Mouse (Mus musculus) embryonic facial prominence, embryonic 12.5 days (tissue): ENCODE data around the gene Gm867. TPM values are rescaled to one million over a fixed set of nuclear protein-coding genes. Genes with fewer than 3 reads are reported as not detected.

Source experiments
- ATAC-seq: fragments of 200-750 bp; cut with Nextera tagmentation; 2 replicates; pipeline ENCODE4 v1.8.0; 2017; ENCODE audit not compliant: insufficient number of reproducible peaks, insufficient read depth, low FRiP score, low TSS enrichment
- H3K27ac ChIP-seq: fragments of 300-500 bp; sonication (generic); 2 replicates; pipeline ENCODE4 v1.5.1; 2016; ENCODE audit warnings: mild to moderate bottlenecking
- H3K27me3 ChIP-seq: fragments of 300-500 bp; sonication (generic); 2 replicates; pipeline ENCODE4 v1.6.1; 2016; ENCODE audit warnings: mild to moderate bottlenecking, moderate library complexity
- H3K36me3 ChIP-seq: fragments of 300-500 bp; sonication (generic); 2 replicates; pipeline ENCODE4 v1.6.1; 2016; ENCODE audit warnings: mild to moderate bottlenecking
- H3K4me1 ChIP-seq: fragments of 300-500 bp; sonication (generic); 2 replicates; pipeline ENCODE4 v1.6.1; 2016
- H3K4me2 ChIP-seq: fragments of 300-500 bp; sonication (generic); replicated peaks from 2 replicates; pipeline ENCODE4 v1.6.1; 2016; ENCODE audit warnings: mild to moderate bottlenecking, moderate library complexity
- H3K4me3 ChIP-seq: fragments of 300-500 bp; sonication (generic); 2 replicates; pipeline ENCODE4 v1.5.1; 2016; ENCODE audit warnings: mild to moderate bottlenecking
- H3K9ac ChIP-seq: fragments of 300-500 bp; sonication (generic); 2 replicates; pipeline ENCODE4 v1.6.1; 2016; ENCODE audit warnings: mild to moderate bottlenecking, moderate library complexity
- H3K9me3 ChIP-seq: fragments of 300-500 bp; sonication (generic); 2 replicates; pipeline ENCODE4 v1.6.1; 2016; ENCODE audit warnings: mild to moderate bottlenecking, moderate library complexity
- WGBS: fragments of 180-500 bp; shearing (Covaris S2); methylation state at CpG from one replicate; pipeline ENCODE4 v1.1.7; 2016; 5-methylcytosine and 5-hydroxymethylcytosine counted together
- polyA plus RNA-seq: library from polyadenylated mRNA; unstranded; fragments of >200 nt; fragmentation: Nextera tagmentation; extraction: Ambion mirVana; gene quantifications from 2 replicates; pipeline ENCODE4 v1.2.1, GENCODE M21; 2016

Gene Gm867
- polyA plus RNA-seq, 1 experiment from 2014 or later, result 0.37 TPM

DNA sequence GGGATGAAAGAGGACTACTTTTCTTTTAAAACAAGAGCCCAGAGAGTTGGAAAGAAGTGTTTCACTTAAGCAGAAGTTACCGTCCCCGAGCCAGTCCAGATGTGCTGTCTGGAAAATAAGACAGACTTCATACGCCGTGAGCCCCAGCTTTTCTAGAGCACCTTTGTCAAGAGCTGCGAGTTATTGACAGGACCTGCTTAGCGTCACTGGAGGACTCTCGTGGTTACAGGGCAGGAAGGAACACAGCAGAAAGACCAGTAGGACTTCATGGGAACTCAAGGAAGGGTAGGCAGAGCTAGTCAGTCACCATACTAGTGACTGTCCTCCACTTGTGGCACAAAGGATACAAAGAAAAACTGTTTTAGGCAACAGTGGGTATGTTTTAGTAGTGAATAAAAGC is 24.9 kb downstream of the Gm867 start:
- Histone ChIP-seq H3K4me2 (no peak overlapping the region), H3K4me3 (no peak overlapping the region), H3K4me1 (peaks cover 43% of the 10 kb centered on the region), H3K27ac (no peak overlapping the region), H3K27me3 (no peaks in the 10 kb centered on the region), H3K36me3 (peaks cover 63% of the 10 kb centered on the region), H3K9ac (no peak overlapping the region), H3K9me3 (no peaks in the 10 kb centered on the region)
- WGBS, result 77% methylated on average over 7 of the region's 7 CpGs
- ATAC-seq, result no peak

DNA sequence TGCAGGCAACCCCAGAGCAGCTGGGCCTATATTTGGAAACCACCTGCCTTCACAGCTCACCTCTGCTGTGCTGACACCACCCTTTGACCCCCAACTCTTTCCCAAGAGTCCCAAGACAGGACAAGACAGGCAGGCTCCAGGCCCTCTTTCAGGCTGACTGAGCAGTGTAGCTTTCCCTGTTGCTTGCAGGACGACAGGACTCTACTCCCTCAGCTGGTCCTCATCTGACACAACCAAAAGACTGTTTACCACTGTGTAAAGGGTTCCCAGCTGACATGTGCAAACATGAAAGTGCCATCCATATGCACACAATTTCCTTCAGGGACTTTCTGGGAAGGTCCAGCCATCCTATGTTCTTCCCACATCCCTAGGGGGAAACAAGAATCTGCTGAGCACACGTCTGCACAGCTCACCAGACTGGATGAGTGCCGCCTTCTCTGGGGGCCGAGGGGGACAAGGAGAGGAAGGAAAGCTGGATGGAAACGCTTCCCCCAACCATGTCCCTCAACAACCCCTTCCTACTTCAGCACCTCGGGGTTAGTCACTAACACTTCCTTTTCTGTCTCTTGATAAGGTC is 27.4 kb downstream of the Gm867 start:
- H3K4me1 ChIP-seq, result peaks cover 20% of the 10 kb centered on the region
- H3K9me3 ChIP-seq, result no peaks in the 10 kb centered on the region
- H3K4me3 ChIP-seq, result no peak overlapping the region
- no peak for ATAC-seq
- no peak overlapping the region for H3K4me2 ChIP-seq
- peaks cover 69% of the 10 kb centered on the region for H3K36me3 ChIP-seq
- no peak overlapping the region for H3K9ac ChIP-seq
- no peaks in the 10 kb centered on the region for H3K27me3 ChIP-seq
- WGBS, result 58% methylated on average over 6 of the region's 6 CpGs
- H3K27ac ChIP-seq, result peak overlapping the region; percentile 46; the same call in 1 of the 2 replicates

GRCm38 (mm10) chr10:75910698-75911097 is 29.8 kb downstream of the Gm867 start:
- no peak overlapping the region for H3K4me3 ChIP-seq
- WGBS, result 79% methylated on average over 2 of the region's 2 CpGs
- no peaks in the 10 kb centered on the region for H3K27me3 ChIP-seq
- ATAC-seq, result no peak
- H3K9me3 ChIP-seq, result no peaks in the 10 kb centered on the region
- H3K9ac ChIP-seq, result no peak overlapping the region
- no peak overlapping the region for H3K4me2 ChIP-seq
- H3K4me1 ChIP-seq, result no peaks in the 10 kb centered on the region
- H3K27ac ChIP-seq, result no peak overlapping the region
- peaks cover 78% of the 10 kb centered on the region for H3K36me3 ChIP-seq

- H3K36me3 ChIP-seq, result peaks cover 91% of the 10 kb centered on the region
- no peak for ATAC-seq
- H3K27ac ChIP-seq, result no peak overlapping the region
- WGBS, result 88% methylated on average over 4 of the region's 4 CpGs
- H3K9me3 ChIP-seq, result no peaks in the 10 kb centered on the region
- H3K9ac ChIP-seq, result no peak overlapping the region
- H3K4me1 ChIP-seq, result no peaks in the 10 kb centered on the region
- no peak overlapping the region for H3K4me3 ChIP-seq
- H3K27me3 ChIP-seq, result no peaks in the 10 kb centered on the region
- no peak overlapping the region for H3K4me2 ChIP-seq
These were observed 33.6 kb downstream of the Gm867 start for GRCm38 (mm10) chr10:75906882-75907281.

GRCm38 (mm10) chr10:75904391-75904790 is 36.1 kb downstream of the Gm867 start:
- Histone ChIP-seq H3K4me3 (no peak overlapping the region), H3K27ac (no peak overlapping the region), H3K27me3 (no peaks in the 10 kb centered on the region), H3K4me1 (no peaks in the 10 kb centered on the region), H3K4me2 (no peak overlapping the region), H3K36me3 (peaks cover 90% of the 10 kb centered on the region), H3K9me3 (no peaks in the 10 kb centered on the region), H3K9ac (no peak overlapping the region)
- no peak for ATAC-seq
- 88% methylated on average over 5 of the region's 5 CpGs for WGBS

- WGBS, result 74% methylated on average over 3 of the region's 3 CpGs
These were observed 41.6 kb downstream of the Gm867 start for GRCm38 (mm10) chr10:75898846-75899245.

GRCm38 (mm10) chr10:75898039-75898564 is 42.4 kb downstream of the Gm867 start:
- peaks cover 7% of the 10 kb centered on the region; the same call in 1 of the 2 replicates for H3K4me1 ChIP-seq
- no peaks in the 10 kb centered on the region for H3K9me3 ChIP-seq
- no peak for ATAC-seq
- H3K27ac ChIP-seq, result no peak overlapping the region
- H3K9ac ChIP-seq, result no peak overlapping the region
- H3K4me2 ChIP-seq, result no peak overlapping the region
- no peaks in the 10 kb centered on the region for H3K27me3 ChIP-seq
- no peak overlapping the region for H3K4me3 ChIP-seq
- WGBS, result 72% methylated on average over 6 of the region's 6 CpGs
- H3K36me3 ChIP-seq, result peaks cover 85% of the 10 kb centered on the region

More at GRCm38 (mm10) chr10:75898846-75899245, 41.6 kb downstream of the Gm867 start:
- H3K4me2 ChIP-seq, result no peak overlapping the region
- no peak for ATAC-seq
- peaks cover under 1% of the 10 kb centered on the region; the same call in 1 of the 2 replicates for H3K4me1 ChIP-seq
- H3K9me3 ChIP-seq, result no peaks in the 10 kb centered on the region
- no peak overlapping the region for H3K9ac ChIP-seq
- H3K36me3 ChIP-seq, result peaks cover 92% of the 10 kb centered on the region
- no peaks in the 10 kb centered on the region for H3K27me3 ChIP-seq
- no peak overlapping the region for H3K27ac ChIP-seq
- no peak overlapping the region for H3K4me3 ChIP-seq

DNA sequence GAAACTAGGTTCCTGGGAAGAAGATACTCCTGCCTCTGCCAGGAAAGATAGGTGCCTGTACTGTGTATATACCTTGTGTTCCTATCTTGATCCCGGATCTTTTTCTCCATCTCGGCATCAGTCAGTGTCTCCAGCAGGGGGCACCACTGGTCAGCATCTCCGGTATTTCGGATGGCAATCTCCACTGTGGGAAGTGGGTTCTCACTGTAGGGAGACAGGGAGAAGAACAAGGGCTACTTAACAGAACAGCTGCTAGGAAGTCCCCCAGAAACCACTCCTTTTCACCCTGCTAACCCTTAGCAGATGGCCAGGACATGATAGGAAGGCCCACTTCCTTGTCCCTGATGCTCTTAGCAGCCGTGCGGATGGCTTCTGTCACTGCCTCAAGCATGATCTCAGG is 43.1 kb downstream of the Gm867 start:
- no peak overlapping the region for H3K4me2 ChIP-seq
- ATAC-seq, result no peak
- WGBS, result 43% methylated on average over 6 of the region's 6 CpGs
- no peaks in the 10 kb centered on the region for H3K9me3 ChIP-seq
- H3K9ac ChIP-seq, result no peak overlapping the region
- peaks cover 7% of the 10 kb centered on the region; the same call in 1 of the 2 replicates for H3K4me1 ChIP-seq
- no peak overlapping the region for H3K27ac ChIP-seq
- H3K4me3 ChIP-seq, result no peak overlapping the region
- peaks cover 78% of the 10 kb centered on the region for H3K36me3 ChIP-seq
- H3K27me3 ChIP-seq, result no peaks in the 10 kb centered on the region

- H3K4me3 ChIP-seq, result no peak overlapping the region
- 93% methylated on average over 1 of the region's 1 CpGs for WGBS
- H3K36me3 ChIP-seq, result peaks cover 66% of the 10 kb centered on the region
- H3K9me3 ChIP-seq, result no peaks in the 10 kb centered on the region
- H3K9ac ChIP-seq, result no peak overlapping the region
- no peak overlapping the region for H3K27ac ChIP-seq
- H3K4me2 ChIP-seq, result no peak overlapping the region
- H3K4me1 ChIP-seq, result peaks cover 7% of the 10 kb centered on the region; the same call in 1 of the 2 replicates
- H3K27me3 ChIP-seq, result no peaks in the 10 kb centered on the region
- no peak for ATAC-seq
These were observed 44.3 kb downstream of the Gm867 start for GRCm38 (mm10) chr10:75896208-75896607.

- Histone ChIP-seq H3K4me1 (peaks cover 7% of the 10 kb centered on the region; the same call in 1 of the 2 replicates), H3K9ac (no peak overlapping the region)
- 90% methylated on average over 5 of the region's 5 CpGs for WGBS
These were observed 44.7 kb downstream of the Gm867 start for GRCm38 (mm10) chr10:75895730-75896129.

DNA sequence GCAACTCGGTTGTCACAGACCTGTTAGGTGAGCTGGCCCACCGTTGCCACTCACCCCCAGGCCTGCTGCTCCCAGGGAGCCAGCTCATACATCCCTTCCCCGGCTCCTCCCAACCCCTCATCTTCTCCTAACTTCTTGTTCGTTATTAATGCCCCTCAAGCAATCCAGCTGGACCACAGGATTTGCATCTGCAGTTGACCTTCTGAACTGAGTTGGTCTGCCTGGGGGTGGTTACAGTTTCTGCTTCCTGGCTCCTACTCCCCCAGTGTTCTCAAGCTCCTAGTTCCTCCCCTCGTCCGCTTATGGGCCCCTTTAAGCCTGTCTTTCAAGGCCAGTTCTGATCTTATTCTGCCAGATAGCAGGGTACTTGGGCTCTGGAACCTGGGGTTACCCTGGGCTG is 45.9 kb downstream of the Gm867 start:
- Histone ChIP-seq H3K9me3 (no peaks in the 10 kb centered on the region), H3K27ac (no peak overlapping the region), H3K4me2 (no peak overlapping the region), H3K36me3 (peaks cover 52% of the 10 kb centered on the region), H3K4me1 (peaks cover 8% of the 10 kb centered on the region; the same call in 1 of the 2 replicates), H3K4me3 (no peak overlapping the region), H3K9ac (no peak overlapping the region), H3K27me3 (no peaks in the 10 kb centered on the region)
- no peak for ATAC-seq
- 72% methylated on average over 6 of the region's 6 CpGs for WGBS

More at GRCm38 (mm10) chr10:75895730-75896129, 44.7 kb downstream of the Gm867 start:
- no peak overlapping the region for H3K4me2 ChIP-seq
- no peaks in the 10 kb centered on the region for H3K27me3 ChIP-seq
- peaks cover 62% of the 10 kb centered on the region for H3K36me3 ChIP-seq
- ATAC-seq, result no peak
- H3K27ac ChIP-seq, result no peak overlapping the region
- H3K4me3 ChIP-seq, result no peak overlapping the region
- H3K9me3 ChIP-seq, result no peaks in the 10 kb centered on the region

GRCm38 (mm10) chr10:75893089-75893750 is 47.3 kb downstream of the Gm867 start, which contains the start of gene Derl3:
Gene Derl3, plus strand, starts transcription at chr10:75893413.
- WGBS, result 2% methylated on average over 50 of the region's 51 CpGs
- Histone ChIP-seq H3K4me2 (peak within 1 kb of the TSS; percentile 89), H3K27ac (no peak within 1 kb of the TSS), H3K4me1 (peaks cover 15% of the 10 kb centered on the region), H3K4me3 (peak within 1 kb of the TSS; percentile 40), H3K9ac (peak within 1 kb of the TSS; percentile 35; the same call in 1 of the 2 replicates), H3K9me3 (no peaks in the 10 kb centered on the region), H3K27me3 (no peaks in the 10 kb centered on the region), H3K36me3 (peaks cover 39% of the 10 kb centered on the region)
- ATAC-seq, result peak; percentile 98
